Mouse (Mus musculus): ENCODE measurements around the gene Entpd8.

The Entpd8 gene

DNA sequence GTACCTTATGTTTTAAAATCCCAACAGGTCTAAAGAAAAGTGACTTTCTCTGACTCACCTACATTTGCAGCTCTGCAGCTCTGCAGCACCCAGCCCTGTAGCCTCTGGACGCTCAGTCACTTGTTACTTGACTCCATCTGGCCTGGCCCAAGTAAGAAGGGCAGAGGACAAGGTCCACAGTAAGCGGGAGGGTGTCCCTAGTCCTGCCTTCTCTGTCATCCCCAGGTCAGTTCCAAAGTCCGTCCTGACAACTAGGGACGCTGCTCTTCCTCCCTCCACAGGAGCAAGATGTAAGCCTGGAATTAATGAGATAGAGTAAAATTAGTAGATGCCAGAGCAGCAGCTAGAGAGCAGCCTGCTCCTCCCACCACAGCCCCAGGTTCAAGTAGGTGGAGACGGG is at the start of gene Entpd8:
Gene Entpd8 (plus strand): TSS at position 229 of the 400 bp plus-strand sequence.
- POLR2A ChIA-PET, result interaction anchor here in 1 of 4 experiments (1.3 kb wide), 1 partner anchor 13 kb away, joined by 4 read pairs; no protein-coding TSS in a partner anchor
- CTCF ChIA-PET, result no interaction called here

DNA sequence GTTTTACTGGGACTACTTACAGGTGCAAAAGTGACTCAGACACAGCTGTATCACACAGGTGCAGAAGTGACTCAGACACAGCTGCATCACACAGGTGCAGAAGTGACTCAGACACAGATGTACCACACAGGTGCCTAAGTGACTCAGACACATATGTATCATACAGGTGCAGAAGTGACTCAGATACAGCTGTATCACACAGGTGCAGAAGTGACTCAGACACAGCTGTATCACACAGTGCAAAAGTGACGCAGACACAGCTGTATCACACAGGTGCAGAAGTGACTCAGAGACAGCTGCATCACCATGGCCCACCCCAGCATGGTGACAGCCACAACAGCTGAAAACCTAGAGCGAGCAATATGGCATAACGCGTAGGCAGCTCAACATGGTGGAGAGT is 45.1 kb upstream of the Entpd8 start:
- CTCF ChIA-PET, result no interaction called here
- POLR2A ChIA-PET, result interaction anchor here in 1 of 4 experiments (2.0 kb wide), 1 partner anchor 100 kb away, joined by 4 read pairs; the partner anchor contains the start of gene Arrdc1

DNA sequence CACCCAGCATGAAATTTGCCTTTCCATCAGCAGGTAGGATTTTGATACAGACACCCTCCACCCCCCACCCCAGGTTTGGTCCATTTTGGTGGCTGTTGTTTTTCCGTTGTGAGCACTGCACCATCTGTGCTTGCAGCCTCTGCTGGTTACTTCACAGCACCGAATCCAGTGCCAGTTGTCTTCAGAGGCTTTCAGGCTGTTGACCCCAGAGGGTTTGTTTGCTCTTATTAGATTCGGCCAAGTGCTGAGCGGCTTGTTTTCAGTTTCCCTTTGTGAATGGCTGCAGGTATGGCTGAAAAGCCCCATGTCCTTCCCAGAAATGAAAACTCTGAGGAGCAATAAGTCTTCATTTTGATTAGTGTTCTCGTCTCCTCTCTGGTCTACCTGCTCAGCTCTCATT is 40.0 kb upstream of the Entpd8 start:
- CTCF ChIA-PET, result no interaction called here
- POLR2A ChIA-PET, result interaction anchor here in 1 of 4 experiments (2.0 kb wide), 1 partner anchor 8 kb away, joined by 6 read pairs; no protein-coding TSS in a partner anchor

DNA sequence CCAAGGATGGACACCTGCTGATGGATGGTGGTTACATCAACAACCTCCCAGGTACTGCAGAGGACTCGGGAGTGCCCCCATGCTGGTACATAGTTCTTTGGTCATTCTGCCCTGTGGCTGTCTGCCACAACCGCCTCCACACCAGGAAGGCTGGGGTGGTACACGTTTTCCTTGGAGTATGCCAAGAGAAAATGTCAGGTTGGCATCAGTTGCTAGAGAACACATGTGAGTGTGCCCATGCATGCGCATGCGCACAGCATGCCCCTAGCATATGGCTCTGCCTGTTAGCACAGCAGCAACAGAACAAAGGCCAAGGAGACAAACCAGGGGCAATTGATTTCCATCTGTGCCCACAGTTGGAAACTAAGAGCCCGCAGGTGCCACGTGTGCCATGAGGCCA is 29.2 kb upstream of the Entpd8 start:
- ChIA-PET POLR2A (no interaction called here), CTCF (no interaction called here)

DNA sequence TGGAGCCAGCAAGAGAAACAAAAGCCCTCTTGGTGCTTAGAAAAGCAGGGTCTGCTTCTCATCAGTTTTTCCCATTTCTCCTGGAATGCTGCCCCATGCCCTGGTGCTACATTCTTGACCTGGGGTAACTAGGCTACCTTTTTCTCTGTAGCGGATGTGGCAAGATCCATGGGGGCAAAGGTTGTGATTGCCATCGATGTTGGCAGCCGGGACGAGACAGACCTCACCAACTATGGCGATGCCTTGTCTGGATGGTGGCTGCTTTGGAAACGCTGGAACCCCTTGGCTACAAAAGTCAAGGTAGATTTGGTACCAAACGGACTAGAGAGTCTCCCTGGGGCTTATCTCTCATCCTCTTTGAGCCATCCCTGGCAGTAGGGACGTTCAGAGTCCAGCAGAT is 28.7 kb upstream of the Entpd8 start:
- CTCF ChIA-PET, result no interaction called here

DNA sequence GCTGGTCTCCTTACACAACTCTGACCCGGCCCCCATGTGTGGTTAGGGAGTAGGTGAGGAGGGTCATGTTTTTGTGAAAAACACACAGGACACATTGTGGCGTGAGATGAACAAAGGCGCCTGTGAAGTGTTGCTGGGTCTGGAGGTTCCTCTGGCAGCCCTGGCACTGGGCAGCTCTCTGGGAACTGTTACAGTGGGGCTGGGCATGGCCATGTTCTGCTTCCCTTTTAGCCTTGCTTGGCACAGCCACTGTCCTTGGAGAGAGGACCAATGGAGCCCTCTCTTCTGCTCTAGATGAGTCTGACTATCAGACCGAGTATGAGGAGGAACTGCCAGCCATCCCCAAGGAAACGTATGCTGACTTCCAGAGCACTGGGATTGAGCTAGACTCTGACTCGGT is 27.0 kb upstream of the Entpd8 start:
- POLR2A ChIA-PET, result interaction anchor here in 2 of 4 experiments (0.6 to 1.3 kb wide), 2 partner anchors 11 to 231 kb away, joined by 3 to 6 read pairs; no protein-coding TSS in a partner anchor

More for the DNA sequence above, 28.7 kb upstream of the Entpd8 start:
- POLR2A ChIA-PET, result no interaction called here

DNA sequence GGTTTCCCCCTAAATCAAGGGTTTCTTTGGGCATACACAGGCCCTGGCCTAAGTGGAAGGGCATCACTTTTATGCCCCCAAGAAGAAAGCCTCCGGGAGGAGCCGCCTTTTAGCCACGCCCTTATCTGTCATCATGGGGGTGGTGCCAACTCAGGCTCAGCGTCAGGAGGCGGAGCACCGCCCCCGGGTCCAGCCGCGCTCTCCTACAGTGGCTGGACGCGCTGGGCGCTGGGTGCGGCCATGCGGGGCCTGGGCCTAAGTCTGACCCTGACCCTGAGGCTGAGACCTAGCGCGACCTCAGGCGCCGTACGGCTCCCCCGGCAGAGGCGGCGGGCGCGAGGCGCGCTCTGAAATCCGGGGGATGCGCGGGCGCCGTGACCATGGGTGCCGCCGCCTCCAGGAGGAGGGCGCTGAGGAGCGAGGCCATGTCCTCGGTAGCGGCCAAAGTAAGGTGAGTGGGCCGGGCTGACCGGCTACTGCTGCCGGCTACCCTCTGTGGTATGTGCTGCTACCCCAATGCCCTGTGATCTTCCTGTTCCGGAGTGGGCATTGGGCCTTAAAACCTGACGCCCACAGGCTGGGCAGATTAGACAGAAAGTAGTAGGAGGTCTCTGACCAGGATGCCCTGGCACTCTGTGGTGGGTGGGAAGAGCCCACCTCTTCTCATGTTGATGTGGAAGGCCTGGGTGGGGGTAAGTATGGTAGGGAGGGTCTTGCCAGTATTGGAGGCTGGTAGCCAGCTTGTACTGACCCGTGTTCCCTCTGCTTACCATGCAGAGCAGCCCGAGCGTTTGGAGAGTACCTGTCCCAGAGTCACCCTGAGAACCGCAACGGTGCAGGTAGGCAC is 25.7 kb upstream of the Entpd8 start, which contains the start of gene Nsmf:
Gene Nsmf (plus strand): TSS at position 135 of the 847 bp plus-strand sequence.
- CTCF ChIA-PET, result interaction anchor here in 1 of 4 experiments (0.6 kb wide), 1 partner anchor 419 kb away, joined by 7 read pairs; no protein-coding TSS in a partner anchor
- POLR2A ChIA-PET, result interaction anchor here in 1 of 4 experiments (1.0 kb wide), 1 partner anchor 22 kb away, joined by 3 read pairs; no protein-coding TSS in a partner anchor

More for the DNA sequence above, 27.0 kb upstream of the Entpd8 start:
- CTCF ChIA-PET, result interaction anchor here in 1 of 4 experiments (0.5 kb wide), 1 partner anchor 634 kb away, joined by 4 read pairs; no protein-coding TSS in a partner anchor

DNA sequence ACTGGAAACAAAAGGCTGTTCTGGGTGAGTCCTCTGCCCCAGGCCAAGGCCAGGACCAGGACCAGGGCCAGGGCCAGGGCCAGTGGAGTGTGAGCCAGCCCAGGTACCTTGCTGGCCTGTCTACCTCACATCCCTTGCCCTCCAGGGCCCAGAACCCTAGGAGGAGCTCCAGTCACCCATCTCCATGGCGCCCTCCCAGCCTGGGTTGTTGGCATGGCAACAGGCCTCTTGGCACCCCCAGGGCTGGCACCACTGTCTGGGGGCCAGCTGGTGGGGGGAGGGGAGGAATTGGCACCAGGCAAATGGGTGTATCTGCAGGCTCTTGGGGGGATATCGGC is 25.1 kb upstream of the Entpd8 start:
- POLR2A ChIA-PET, result interaction anchor here in 1 of 4 experiments (1.0 kb wide), 1 partner anchor 21 kb away, joined by 3 read pairs; no protein-coding TSS in a partner anchor

DNA sequence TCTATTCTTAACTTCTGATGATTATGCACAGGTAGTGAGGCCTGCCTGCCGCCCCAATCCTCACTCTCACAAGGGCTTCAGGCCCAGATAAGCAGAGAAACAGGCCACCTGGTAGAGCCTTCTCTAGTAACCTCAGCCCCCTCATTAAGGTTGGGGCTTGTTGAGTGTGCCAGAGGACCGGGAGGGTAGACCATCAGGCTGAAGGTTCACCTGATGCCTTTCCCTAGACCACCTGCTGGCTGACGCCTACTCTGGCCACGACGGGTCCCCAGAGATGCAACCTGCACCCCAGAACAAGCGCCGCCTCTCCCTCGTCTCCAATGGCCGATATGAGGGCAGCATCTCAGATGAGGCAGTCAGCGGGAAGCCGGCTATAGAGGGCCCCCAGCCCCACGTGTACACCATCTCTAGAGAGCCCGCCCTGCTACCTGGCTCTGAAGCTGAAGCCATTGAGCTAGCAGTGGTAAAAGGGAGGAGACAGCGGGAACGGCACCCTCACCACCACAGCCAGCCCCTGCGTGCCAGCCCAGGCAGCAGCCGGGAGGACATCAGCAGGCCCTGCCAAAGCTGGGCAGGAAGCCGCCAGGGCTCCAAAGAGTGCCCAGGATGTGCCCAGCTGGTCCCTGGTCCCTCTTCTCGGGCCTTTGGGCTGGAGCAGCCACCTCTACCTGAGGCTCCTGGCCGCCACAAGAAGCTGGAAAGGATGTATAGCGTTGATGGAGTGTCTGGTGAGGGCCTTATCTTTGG is 24.5 kb upstream of the Entpd8 start:
- POLR2A ChIA-PET, result interaction anchor here in 3 of 4 experiments (0.5 to 2.5 kb wide), 7 partner anchors 8 to 93 kb away, joined by 3 to 17 read pairs (median 3); partner anchors contain the start of gene Dph7 (in 1 of the 3)
- CTCF ChIA-PET, result interaction anchor here in 1 of 4 experiments (0.6 to 0.7 kb wide), 2 partner anchors 173 to 417 kb away, joined by 4 to 7 read pairs; no protein-coding TSS in a partner anchor

More for the DNA sequence above, 25.1 kb upstream of the Entpd8 start:
- CTCF ChIA-PET, result interaction anchor here in 1 of 4 experiments (0.6 kb wide), 1 partner anchor 418 kb away, joined by 7 read pairs; no protein-coding TSS in a partner anchor

DNA sequence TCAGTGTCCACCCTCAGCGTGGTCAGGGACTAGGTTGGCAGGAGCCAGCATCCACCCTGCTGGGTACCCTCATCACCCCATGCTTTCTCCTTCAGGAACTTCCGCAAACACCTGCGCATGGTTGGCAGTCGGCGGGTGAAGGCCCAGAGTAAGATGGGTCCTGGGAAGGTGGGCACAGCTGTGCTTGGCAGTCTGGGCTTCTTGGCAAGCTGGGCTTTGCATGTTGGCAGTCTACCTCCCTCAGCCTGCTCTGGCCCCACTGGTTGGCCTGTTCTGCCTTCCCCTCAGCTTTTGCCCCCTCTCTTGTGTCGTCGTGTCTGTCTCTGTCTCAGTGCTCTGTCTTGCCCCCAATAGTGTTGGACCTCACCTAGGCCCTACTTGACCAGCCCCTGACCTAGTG is 21.2 kb upstream of the Entpd8 start:
- POLR2A ChIA-PET, result interaction anchor here in 3 of 4 experiments (0.5 to 1.4 kb wide), 6 partner anchors 9 to 1869 kb away, joined by 3 to 4 read pairs (median 4); partner anchors contain the start of gene Tubb4b (in 1 of the 3)
- CTCF ChIA-PET, result interaction anchor here in 2 of 4 experiments (0.6 to 0.8 kb wide), 2 partner anchors 19 to 36 kb away, joined by 3 to 6 read pairs; partner anchors contain the start of gene Noxa1 (in 1 of the 2)

DNA sequence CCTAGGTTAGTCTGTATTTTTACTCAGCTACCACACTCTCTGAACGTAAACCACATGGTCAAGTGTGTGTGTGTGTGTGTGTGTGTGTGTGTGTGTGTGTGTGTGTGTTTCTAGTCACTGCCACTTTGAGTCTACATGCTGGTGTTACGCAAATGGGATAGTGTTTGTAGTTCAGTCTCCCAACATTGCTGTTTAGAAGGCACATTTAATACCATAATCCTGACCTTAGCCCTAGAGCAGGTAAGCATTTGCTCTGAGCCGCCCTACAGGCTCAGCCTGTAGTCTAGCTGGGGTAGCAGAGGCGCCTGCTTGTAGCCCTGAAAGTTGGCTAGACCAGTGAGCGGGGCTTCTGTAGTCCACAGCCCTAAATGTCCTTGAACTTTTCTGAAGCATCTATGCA is 16.6 kb upstream of the Entpd8 start:
- POLR2A ChIA-PET, result interaction anchor here in 1 of 4 experiments (0.7 kb wide), 1 partner anchor 15 kb away, joined by 7 read pairs; no protein-coding TSS in a partner anchor
- CTCF ChIA-PET, result interaction anchor here in 1 of 4 experiments (0.6 kb wide), 1 partner anchor 199 kb away, joined by 3 read pairs; the partner anchor contains the start of gene Tprn

DNA sequence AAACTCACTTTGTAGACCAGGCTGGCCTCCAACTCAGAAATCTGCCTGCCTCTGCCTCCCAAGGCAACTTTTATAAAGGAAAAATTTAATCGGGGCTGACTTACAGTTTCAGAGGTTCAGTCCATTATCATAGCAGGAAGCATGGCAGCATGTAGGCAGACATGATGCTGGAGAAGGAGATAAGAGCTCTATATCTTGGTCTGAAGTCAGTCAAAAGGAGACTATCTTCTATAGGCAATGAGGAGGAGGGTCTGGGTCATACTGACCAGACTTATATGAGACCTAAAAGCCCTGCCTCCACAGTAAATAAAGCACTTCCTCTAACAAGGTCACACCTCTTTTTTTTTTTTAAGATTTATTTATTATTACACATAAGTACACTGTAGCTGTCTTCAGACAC is 15.8 kb upstream of the Entpd8 start:
- ChIA-PET CTCF (interaction anchor here in 2 of 4 experiments (0.6 to 0.7 kb wide), 3 partner anchors 15 to 711 kb away, joined by 3 read pairs; partner anchors contain the start of gene Tprn (in 1 of the 2)), POLR2A (interaction anchor here in 1 of 4 experiments (2.6 kb wide), 1 partner anchor 8 kb away, joined by 9 read pairs; no protein-coding TSS in a partner anchor)

DNA sequence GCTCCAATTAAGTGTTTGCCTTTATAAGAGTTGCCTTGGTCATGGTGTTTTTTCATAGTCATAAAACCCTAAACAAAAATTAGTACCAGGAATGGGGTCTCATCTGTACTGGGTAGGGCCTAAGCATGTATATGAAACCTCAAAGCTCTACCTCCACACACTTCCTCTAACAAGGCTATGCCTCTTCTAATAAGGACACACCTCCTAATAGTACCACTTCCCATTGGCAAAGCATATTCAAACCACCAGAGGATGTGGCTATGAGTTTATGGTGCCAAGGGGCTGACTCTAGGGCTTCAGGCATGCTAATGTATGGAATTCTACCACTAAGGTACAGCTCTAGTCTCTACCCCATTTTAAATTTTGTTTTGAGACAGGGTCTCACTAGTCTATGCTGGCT is 14.6 kb upstream of the Entpd8 start:
- POLR2A ChIA-PET, result interaction anchor here in 1 of 4 experiments (0.9 to 2.6 kb wide), 3 partner anchors 9 to 129 kb away, joined by 3 to 9 read pairs (median 3); no protein-coding TSS in a partner anchor
- CTCF ChIA-PET, result interaction anchor here in 2 of 4 experiments (0.5 to 0.8 kb wide), 3 partner anchors 61 to 161 kb away, joined by 3 to 5 read pairs (median 3); no protein-coding TSS in a partner anchor

DNA sequence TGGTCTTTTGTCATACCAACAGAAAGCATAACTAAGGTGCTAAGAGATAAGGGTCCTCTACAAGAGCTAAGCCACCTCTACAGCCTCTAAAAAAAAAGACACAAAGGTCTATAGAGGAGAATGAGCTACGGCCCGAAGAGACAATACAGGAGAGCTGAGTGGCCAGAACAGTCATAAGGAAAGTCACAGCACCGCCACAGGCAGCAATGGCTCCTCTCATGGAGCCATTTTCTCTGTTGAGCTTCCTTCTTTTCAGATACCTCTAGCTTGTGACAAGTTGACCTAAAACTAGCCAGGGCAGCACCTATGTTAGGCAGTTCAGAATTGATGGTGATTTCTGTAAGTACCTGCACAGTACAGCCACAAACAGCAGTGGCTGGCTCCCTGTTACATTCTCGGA is 13.6 kb upstream of the Entpd8 start:
- CTCF ChIA-PET, result interaction anchor here in 1 of 4 experiments (0.7 to 1.2 kb wide), 2 partner anchors 18 to 58 kb away, joined by 3 to 4 read pairs; no protein-coding TSS in a partner anchor
- POLR2A ChIA-PET, result interaction anchor here in 2 of 4 experiments (0.6 to 2.6 kb wide), 5 partner anchors 9 to 434 kb away, joined by 3 to 17 read pairs (median 4); partner anchors contain the start of gene Fbxw5 (in 1 of the 2)

DNA sequence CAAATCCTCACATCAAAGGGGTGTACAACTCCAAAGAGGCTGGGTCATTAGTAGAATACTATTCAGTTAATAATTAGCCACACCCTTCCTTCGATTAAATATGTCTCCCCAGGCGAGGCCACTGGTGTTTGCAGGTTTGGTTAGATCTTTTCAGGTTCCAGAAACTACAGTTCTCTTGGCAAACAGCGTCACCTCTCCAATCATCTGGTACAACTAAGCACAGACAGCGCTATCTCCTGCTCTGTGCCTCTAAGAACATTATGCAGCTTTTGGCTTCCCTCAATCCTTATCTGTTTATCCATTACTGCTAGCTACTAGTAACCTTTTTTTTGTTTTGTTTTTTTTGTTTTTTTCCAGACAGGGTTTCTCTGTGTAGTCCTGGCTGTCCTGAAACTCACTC is 10.6 kb upstream of the Entpd8 start:
- CTCF ChIA-PET, result interaction anchor here in 1 of 4 experiments (0.6 kb wide), 1 partner anchor 261 kb away, joined by 3 read pairs; no protein-coding TSS in a partner anchor
- POLR2A ChIA-PET, result interaction anchor here in 1 of 4 experiments (1.2 kb wide), 1 partner anchor 10 kb away, joined by 3 read pairs; no protein-coding TSS in a partner anchor

DNA sequence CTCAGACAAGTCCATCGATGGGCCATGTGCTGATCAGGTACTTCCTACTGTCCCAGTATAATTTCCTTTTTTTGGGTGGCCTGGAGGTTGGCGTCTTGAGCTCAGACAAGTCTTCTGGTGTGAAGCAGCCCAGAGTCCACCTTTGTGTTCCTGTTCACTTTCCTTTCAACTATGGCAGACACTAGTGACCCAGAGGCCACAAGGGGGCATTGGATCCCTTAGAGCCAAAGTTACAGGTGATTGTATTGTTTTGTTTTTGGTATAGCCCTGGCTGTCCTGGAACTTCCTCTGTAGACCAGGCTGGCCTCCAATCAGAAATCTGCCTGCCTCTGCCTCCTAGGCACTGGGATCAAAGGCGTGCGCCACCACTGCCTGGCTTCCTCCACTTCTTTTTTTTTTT is 7.7 kb upstream of the Entpd8 start:
- ChIA-PET POLR2A (no interaction called here), CTCF (interaction anchor here in 2 of 4 experiments (0.8 kb wide), 2 partner anchors 28 to 255 kb away, joined by 4 read pairs; no protein-coding TSS in a partner anchor)

DNA sequence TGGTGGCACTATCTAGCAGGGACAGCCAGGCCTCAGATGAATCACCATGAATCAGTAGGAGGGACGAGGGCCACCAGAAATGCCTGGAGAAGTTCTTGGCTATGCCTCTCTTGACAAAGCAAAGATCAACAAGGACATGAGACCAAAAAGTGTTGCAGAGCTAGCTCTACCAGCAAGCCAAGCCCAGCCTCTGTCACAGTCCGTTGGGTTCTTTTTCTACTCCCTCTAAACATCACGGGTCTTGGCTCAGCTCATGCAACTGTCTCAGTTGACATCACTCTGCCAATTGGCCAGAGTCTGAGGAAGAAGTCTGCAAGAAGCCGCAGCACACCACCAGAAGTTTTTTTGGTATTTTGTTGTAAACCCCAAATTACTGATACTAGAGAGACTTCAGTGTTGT is 4.6 kb upstream of the Entpd8 start:
- ChIA-PET CTCF (no interaction called here), POLR2A (interaction anchor here in 1 of 4 experiments (1.0 kb wide), 1 partner anchor 20 kb away, joined by 3 read pairs; no protein-coding TSS in a partner anchor)

DNA sequence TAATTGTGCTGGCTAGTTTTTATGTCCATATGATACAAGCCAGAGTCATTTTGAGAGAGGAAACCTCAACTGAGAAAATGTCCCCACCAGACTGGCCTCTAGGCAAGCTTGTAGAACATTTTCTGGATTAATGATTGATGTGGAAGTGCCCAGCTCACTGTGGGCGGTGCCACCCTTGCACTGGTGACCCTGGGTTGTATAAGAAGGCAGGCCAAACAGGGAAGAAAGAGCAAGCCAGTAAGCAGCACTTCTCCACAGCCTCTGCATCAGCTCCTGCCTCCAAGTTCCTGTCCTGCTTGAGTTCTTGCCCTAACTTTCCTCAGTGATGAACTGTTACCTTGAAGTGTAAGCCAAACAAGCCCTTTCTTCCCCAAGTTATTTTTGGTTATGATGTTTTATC is 1.1 kb upstream of the Entpd8 start:
- ChIA-PET CTCF (no interaction called here), POLR2A (interaction anchor here in 1 of 4 experiments (1.3 kb wide), 1 partner anchor 12 kb away, joined by 4 read pairs; no protein-coding TSS in a partner anchor)
